Mouse (Mus musculus): Measurements from ENCODE around the gene Lman1l. TPM values are rescaled to one million over a fixed set of nuclear protein-coding genes. Genes with fewer than 3 reads are reported as not detected.

The Lman1l gene
- total RNA-seq, 1 experiment from 2014 or later: not detected

DNA sequence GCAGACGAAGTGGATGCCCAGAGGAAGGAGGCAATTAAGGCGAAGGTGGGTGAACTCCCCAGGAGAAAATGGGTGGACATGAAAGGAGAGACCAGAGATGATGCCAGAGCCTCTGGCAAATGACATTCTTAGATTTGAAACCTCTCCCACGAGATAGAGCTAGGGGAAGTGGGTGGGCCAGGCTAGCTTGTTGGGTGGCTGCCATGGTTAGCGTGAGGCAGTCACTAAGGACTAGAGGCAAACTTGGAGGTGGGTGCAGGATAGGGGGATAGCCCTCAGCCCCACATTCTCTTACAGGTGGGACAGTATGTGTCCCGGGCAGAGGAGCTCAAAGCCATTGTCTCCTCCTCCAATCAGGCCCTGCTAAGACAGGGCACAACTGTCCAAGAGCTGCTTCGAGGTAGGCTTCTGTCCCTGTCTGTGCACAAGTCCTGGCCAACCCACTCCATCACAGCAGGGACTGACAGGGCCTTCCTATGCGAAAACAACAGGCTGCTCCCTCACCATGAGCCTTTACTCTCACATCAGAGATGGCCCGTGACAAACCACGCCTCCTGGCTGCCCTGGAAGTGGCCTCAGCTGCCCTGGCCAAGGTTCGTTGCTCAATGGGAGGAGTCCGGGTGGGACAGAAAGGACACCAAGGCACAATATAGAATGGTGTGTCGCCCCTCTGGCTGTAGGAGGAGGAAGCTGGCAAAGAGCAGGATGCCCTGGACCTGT lies 27.0 kb downstream of the Lman1l start:
- no peak for ATAC-seq (replicated peaks; ENCODE audit: low read depth, poor library complexity, severe bottlenecking)

- no peak for ATAC-seq (replicated peaks; ENCODE audit: low read depth, poor library complexity, severe bottlenecking)
These were observed 29.8 kb downstream of the Lman1l start for GRCm38 (mm10) chr9:57590726-57591125.

DNA sequence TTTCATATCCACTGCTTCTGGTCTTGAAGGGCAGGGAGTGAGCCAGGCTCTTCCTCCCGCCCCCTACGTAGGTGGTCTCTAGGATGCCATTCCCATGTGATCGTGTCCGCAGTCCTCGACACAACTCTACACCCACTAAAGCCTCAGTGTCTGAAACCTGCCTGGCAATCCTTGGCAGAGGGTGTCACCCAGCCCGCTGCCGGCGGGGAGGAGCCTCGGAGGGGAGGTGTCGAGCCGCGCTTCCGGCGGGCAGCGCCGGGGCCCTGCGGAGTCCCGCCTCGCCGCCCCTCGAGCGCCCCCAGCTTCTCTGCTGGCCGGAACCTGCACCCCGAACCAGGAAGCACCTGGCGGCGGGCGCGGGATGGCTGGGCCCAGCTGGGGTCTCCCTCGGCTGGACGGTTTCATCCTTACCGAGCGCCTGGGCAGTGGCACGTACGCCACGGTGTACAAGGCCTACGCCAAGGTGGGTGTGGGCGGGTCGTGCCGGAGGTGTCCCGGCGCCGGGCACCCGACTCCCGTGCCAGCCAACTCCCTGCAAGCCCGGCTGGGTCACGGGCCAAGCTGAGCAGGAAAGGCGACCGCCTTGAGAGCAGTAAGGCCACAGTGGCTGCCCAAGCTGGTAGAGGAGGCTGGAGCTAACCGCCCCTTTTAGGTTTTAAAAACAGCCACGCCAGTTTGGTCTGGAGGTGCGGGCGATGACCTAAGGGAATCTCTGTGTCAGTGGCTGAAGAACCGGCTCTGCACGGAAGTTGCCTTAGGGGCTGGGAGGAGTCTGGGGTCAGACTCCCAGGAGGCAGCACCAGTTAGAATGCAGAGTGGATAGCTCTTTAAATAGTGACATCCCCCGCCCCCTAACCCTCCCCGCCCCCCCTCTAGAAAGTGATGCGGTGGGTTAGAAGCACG lies 31.1 kb downstream of the Lman1l start, which contains the start of gene Ulk3:
Gene Ulk3, plus strand, starts transcription at position 229 of the 903 bp plus-strand sequence.
- ATAC-seq (replicated peaks; ENCODE audit: low read depth, poor library complexity, severe bottlenecking): peak; percentile 85

DNA sequence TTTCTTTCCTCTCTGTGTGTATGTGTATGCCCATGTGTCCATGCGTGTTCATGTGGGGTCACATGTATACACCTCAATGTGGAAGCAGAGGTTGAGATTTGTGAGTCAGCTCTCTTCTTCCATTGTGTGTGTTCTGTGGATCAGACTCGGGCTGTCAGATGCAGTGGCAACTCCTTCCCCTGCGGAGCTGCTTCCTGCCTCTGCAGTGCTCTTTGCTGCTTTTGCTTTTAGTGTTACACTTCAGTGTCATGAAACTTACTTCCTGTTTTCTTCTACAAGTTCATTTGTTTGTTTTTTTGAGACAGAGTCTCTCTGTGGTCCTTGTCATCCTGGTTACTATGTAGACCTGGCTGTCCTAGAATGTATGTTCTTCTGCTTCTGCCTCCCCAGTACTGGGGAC lies 35.6 kb downstream of the Lman1l start:
- ATAC-seq (replicated peaks; ENCODE audit: low read depth, poor library complexity, severe bottlenecking): no peak

- peak; percentile 81 for ATAC-seq (replicated peaks; ENCODE audit: low read depth, poor library complexity, severe bottlenecking)
These were observed 43.3 kb downstream of the Lman1l start for GRCm38 (mm10) chr9:57577144-57577849.

GRCm38 (mm10) chr9:57575577-57575976 lies 45.0 kb downstream of the Lman1l start:
- no peak for ATAC-seq (replicated peaks; ENCODE audit: low read depth, poor library complexity, severe bottlenecking)

DNA sequence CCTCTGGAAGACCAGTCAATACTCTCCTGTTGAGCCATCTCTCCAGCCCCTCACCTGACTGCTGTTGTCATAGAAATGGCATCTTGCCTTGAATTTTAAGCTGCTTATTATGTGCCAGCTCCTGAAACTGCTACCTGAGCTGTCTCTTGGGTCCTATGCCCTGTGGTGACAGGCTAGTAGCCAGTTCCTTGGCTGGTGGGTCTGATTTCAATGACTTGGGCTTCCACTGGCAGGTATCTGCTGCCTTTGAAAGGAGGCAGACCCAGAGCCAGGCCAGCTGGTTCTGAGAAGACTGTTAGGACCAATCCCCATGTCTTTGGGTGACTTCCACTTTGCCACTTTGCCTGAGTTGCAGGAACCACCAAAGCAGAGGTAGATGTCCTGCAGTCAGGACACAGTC lies 46.2 kb downstream of the Lman1l start:
- no peak for ATAC-seq (replicated peaks; ENCODE audit: low read depth, poor library complexity, severe bottlenecking)

GRCm38 (mm10) chr9:57568500-57568899 lies 52.1 kb downstream of the Lman1l start:
- no peak for ATAC-seq (replicated peaks; ENCODE audit: low read depth, poor library complexity, severe bottlenecking)

- ATAC-seq (replicated peaks; ENCODE audit: low read depth, poor library complexity, severe bottlenecking): no peak
These were observed 53.7 kb downstream of the Lman1l start for GRCm38 (mm10) chr9:57566846-57567245.

DNA sequence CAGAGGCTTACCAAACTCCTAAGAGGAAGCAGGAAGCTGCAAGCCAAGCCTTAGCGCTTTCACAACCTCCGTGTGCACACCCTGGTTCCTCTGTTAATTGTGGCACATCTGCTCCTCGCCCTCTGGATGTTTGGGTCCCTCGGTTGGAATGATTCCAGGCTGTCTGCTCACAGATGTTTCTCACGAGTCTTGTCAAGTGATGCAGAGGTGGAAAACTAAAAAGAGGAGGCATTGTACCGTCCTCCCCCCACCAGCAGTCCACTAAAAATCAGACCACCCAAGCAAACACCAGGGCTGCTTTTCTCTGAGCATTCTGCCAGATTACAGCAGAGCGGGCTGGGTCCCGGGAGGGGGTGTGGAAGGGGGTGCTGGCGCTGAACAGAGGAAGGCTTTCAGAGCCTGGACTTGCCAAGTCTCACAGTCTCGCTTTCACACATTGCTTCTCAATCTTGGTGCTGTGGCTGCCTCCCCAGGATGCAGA lies 54.8 kb downstream of the Lman1l start:
- ATAC-seq (replicated peaks; ENCODE audit: low read depth, poor library complexity, severe bottlenecking): peak; percentile 20

DNA sequence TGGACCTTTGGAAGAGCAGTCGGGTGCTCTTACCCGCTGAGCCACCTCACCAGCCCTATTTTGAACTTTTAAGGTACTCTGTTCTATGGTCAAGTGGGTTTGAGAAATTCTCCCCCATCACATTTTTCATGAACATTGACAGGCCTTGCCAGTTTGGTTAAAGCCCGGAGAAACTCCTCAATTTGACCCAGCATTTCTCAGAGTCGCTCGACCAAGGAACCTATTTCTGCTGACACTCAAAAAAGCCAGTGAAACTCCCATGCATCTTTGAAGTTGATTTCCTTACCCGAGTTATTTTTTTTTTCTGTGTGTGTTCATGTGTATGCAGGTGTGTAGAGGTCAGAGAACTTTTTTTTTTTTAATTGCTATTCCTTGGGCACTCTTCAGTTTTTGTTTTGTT lies 56.0 kb downstream of the Lman1l start:
- no peak for ATAC-seq (replicated peaks; ENCODE audit: low read depth, poor library complexity, severe bottlenecking)

DNA sequence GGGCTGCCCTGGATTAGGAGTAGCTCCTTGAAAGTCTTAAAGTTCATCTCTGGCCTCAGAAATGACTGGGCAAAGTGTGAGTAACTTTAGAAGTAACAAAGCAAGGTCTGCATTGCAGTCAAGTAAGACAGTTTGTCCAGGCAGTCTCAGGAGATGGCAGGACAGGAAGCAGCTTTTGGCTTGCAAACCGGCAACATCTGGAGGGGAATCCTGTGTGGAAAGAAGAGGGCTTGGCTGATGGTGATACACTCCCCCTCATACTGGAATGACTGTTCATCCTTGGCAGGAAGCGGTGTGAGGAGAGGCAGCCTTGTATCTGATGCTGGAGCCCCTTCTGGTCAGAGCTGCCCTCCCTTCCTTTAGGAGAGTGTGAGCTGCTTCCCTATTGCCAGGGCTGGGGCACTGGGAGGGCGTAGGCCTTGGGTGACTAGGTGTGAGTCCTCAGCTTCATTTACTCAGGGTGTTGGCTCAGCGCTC lies 57.6 kb downstream of the Lman1l start:
- peak; percentile 54 for ATAC-seq (replicated peaks; ENCODE audit: low read depth, poor library complexity, severe bottlenecking)

DNA sequence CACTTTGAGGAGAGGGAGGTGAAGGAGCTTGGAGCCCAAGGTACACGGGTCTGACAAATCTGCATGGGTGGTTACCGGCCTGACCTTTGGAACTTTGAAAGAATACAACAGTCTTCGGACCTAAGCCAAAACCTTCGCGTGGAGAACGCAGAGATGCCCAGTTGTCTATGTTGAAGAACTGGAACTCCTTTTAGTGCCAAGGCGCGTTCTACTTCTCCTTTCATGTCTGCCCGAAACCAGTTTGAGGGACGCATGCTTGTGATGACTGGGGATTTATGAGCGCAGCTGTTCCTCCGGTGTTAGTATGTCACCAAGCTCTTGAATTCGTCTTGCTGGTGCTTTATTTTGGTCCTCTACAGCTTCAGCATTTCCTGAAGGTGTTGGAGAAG lies 58.9 kb downstream of the Lman1l start:
- ATAC-seq (replicated peaks; ENCODE audit: low read depth, poor library complexity, severe bottlenecking): 0 out of 2 replicates have a peak, but pooled peaks have one; percentile 12

DNA sequence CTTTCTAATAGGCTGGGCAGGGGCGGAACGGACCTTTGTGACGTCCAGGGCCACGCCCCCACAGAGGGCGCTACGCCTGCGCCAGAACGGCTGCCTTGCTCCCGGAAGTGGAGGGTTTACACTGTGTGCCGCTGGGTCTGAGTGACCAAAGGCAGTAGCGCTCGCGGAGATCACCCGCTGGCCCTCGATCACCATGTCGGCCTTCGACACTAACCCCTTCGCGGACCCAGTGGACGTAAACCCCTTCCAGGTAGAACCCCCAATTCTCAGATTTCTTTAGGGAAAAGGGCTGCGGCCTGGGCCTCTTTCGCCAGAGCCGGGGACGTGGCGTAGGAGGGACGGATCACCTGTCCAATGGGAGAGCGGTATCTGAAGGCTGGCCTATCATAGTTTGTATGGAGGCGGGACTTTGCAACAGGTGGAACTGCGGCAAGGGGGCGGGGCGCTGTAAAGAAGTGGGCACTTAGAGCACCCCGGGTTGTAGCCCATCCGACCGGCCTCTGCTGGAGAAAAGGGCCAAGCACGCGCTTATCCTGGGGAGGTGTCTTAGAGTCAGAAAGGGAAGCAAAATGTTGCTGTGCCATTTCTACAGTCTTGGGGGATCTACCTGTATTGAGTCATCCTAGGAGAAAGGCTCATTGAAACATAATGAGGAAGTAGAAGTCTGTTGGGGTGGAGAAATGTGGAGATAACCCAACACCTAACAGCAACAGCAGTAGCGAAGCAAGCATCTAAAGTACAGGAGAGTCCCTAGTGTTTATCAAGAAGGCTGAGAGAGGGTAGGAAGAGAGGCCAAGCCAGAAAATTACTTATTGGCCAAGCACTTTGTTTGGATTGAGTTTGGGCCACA lies 59.5 kb downstream of the Lman1l start, which contains the start of gene Scamp2:
Gene Scamp2, plus strand, starts transcription at position 83 of the 850 bp plus-strand sequence.
- peak; percentile 88 for ATAC-seq (replicated peaks; ENCODE audit: low read depth, poor library complexity, severe bottlenecking)

- no peak for ATAC-seq (replicated peaks; ENCODE audit: low read depth, poor library complexity, severe bottlenecking)
These were observed 60.3 kb downstream of the Lman1l start for GRCm38 (mm10) chr9:57560263-57560662.

DNA sequence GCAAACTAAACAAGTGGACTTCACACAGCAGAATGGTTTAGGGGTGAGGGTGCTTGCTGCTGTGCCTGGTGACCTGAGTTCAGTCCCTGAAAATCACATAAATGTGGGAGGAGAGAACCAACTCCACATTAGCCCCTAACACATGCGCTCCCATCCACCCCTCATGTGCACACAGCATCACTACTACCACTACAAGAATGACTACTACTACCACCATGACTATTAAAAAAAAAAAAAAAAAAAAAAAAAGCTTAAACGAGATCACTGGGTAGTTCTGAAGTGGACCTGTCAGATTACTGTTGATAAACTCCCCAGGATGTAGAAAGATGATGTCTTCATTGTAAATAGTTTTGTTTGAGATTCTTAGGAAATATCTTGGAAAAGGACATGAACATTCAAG lies 61.0 kb downstream of the Lman1l start:
- no peak for ATAC-seq (replicated peaks; ENCODE audit: low read depth, poor library complexity, severe bottlenecking)

DNA sequence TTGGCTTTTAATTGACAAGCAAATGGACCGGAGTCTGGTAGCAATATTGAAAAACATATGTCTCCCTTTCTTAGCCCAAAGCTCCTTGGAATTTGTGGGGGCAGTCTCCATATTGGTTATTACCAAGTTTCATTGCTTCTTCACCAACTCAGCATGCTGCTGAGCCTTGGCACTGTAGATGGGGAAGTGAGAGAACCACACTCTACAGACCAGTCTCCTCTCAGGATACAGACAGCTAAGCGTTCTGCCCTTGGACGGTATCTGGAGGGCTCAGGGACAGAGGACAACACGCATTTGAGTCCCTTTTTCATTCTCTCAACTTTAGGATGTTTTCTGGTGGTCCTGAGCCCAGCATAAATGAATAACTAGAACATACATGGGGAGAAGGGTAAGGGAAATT lies 61.9 kb downstream of the Lman1l start:
- no peak for ATAC-seq (replicated peaks; ENCODE audit: low read depth, poor library complexity, severe bottlenecking)

DNA sequence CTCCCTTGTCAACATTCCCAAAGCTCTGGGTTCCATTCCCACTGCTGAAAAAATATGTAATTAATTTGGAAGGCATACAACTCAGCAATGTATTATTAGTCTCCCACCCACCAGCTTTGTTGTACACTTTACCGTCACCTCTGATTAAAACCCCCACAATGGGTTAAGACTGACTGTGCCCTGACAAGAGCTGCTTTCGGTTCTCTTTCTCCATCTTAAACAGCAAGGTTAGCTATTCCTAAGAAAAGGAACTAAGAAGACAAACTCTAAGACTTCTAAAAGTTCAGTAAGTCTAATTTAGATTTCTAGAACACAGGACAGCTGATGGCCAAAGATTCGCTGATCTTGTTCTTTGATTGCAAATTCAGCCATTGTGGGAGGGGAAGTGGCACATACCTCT lies 63.4 kb downstream of the Lman1l start:
- ATAC-seq (replicated peaks; ENCODE audit: low read depth, poor library complexity, severe bottlenecking): no peak

Measured in common myeloid progenitor, adult 5-6 weeks (primary cell).